Mouse (Mus musculus) urinary bladder, postnatal 25 days (tissue): ENCODE data around the gene Dusp5.
"Not testable (repeated sequence)": the region's sequence is repeated elsewhere in the genome, so short reads cannot be mapped to it uniquely, and the experiment has no call there.

ENCODE experiments used
- DNase-seq: peaks from one replicate; pipeline ENCODE4 v3.0.0; 2022; ENCODE audit warnings: low spot score

The Dusp5 gene

DNA sequence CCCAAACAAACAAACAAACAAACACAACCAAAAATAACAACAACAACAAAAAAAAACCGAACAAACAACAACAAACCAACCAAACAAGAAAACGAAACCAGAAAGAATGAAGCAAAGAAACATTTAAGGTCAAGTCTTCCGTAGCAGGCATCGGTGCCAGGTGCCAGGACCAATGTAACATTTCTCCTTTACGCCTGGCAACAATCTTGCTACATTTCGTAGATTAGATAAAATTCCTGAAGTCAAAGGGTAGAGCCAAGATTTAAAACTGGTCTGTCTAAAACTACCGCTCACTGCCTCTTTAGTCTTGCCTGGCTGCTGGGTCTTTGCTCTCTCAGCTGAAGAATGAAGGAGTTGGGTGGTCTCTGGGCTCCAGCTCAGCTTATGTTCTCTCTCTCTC is 47.2 kb downstream of the Dusp5 start:
- DNase-seq, result no peak

DNA sequence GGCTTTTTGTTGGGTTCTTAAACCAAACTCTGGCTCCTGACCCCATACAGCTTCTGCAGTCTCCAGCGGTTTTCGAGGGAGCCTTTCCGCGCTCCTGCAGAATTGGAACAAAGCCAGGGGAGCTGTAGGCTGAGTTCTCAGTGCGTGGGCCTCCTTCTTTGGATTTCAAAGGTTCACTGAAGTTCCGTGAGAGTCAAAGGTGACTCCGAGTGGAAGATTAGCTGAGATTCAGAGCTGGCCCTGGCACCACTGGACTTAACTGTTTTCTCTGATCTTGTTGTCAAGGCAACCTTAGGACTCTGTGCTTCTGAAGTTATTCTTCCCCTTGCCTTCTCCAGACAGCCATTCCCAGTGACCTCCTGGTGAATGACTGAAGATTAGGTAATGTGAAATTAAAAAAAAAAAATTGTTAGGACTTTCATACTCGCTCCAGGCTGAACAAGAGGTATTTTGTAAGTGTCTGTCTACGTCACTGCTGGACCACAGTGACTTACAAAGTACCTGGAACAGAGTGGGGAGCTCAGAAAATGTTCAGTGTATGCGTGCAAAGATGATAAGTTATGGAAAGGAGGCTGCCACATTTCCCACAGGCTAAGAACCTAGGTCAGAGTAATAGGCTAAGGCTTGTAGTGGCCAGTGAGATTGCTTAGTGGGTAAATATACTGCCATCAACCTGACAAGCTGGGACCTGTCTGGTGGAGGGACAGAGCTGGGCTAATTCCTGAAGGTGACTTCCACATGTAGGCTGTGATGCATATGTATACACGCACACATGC is 48.3 kb downstream of the Dusp5 start:
- DNase-seq, result no peak

DNA sequence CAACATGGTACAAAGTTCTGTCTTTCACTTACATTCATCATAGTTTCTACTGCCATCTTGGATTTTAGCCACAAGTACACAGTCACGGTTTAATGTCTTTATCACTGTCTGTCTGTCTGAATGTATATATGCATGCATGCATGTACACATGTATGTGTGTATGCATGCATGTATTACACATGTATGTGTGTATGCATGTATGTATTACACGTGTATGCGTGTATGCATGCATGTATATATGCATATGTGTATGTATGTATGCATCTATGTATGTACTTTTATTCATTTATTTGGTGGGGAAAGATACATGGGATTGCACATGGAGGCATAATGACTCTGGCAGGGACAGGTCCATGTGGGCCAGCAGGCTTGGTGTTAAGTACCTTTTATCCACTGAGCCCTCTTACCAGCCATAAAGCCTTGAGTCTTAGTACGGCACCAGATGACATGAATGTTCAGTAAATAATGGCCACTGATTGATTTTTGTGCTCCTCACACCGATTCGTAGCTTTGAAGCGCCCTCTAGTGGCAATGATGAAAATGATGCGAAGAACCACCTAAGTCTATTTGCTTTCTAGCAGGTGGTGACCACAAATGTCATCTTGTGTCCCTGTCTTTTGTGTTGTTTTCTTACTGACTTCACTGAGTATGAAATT is 49.8 kb downstream of the Dusp5 start:
- peak; percentile 63 for DNase-seq

DNA sequence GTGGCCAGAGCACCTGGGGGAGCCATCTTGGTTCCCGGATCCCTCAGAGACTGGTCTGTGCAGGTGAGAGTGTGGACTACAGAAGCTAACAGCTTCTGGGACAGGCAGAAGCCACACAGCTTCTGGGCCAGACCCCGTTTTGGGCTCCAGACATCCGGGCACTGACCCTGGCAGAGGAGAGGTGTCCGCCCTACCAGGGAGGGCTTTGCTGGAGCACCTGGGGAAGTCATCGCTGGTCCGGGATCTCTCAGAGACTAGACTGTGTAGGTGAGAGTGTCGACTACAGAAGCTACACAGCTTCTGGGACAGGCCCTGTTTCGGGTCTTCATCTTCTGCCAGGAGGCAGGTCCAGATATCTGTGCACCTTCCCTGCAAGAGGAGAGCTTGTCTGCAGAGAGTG is 51.4 kb downstream of the Dusp5 start:
- not testable (repeated sequence) for DNase-seq

GRCm38 (mm10) chr19:53587686-53588085 is 58.8 kb downstream of the Dusp5 start:
- DNase-seq, result not testable (repeated sequence)

DNA sequence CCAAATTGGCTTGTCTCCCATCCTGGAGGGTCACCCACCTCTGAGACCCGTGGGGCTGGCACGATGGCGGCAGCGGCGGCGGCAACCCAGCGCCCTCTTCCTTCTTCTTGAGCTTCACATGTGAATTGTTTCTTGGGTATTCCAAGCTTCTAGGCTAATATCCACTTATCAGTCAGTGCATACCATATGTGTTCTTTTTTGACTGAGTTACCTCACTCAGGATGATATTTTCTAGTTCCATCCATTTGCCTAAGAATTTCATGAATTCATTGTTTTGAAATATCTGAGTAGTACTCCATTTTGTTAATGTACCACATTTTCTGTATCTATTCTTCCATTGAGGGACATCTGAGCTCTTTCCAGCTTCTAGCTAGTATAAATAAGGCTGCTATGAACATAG is 60.1 kb downstream of the Dusp5 start, which contains the start of gene Nutf2-ps1:
Nutf2-ps1 (minus strand) TSS at position 101 of the 400 bp plus-strand sequence.
- not testable (repeated sequence) for DNase-seq
